Mouse (Mus musculus): Measurements from ENCODE around the gene Fam151b.

DNA sequence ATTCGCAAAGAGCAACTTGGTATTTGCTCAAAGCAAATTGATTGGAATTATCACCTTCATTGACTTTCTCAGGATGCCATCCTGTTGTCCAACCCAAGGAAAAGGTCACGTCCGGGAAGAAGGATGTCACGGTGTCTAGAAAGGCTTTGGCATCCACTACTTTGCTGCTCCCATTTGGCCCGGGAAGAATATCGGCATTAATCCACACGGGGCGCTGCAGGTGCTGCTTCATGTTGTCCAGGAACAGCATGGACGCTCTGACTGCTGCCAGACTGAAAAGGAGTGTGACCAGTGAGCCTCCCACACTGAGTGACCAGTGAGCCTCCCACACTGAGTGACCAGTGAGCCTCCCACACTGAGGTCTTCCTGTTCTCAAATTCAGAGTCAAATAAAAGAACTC, 15.9 kb downstream of the Fam151b start:
- TF ChIP-seq CTCF (IDR thresholded peaks at IDR 0.05; ENCODE audit: low read depth, low read length), result no peak
- TF ChIP-seq POLR2A (IDR thresholded peaks at IDR 0.05; ENCODE audit: extremely low read depth, insufficient read depth, low read length), result no peak
